Mouse (Mus musculus): ENCODE data around the gene Asgr2.
"Not testable (repeated sequence)": the region's sequence is repeated elsewhere in the genome, so short reads cannot be mapped to it uniquely, and the experiment has no call there.

Asgr2 gene

GRCm38 (mm10) chr11:70057805-70058204, 34.6 kb upstream of the Asgr2 start:
- Histone ChIP-seq H3K4me1 (replicated peaks; ENCODE audit: low read depth, low read length) (peaks cover 16% of the 10 kb centered on the region), H3K4me3 (replicated peaks; ENCODE audit: low read length) (no peak overlapping the region), H3K9me3 (ENCODE audit: low read length) (no peaks in the 10 kb centered on the region), H3K36me3 (ENCODE audit: insufficient read depth, low read length) (no peaks in the 10 kb centered on the region), H3K27me3 (ENCODE audit: insufficient read depth, low read length) (peaks cover 24% of the 10 kb centered on the region)
- TF ChIP-seq NANOG (IDR thresholded peaks at IDR 0.05; ENCODE audit: borderline replicate concordance, low read length) (no peak), POU5F1 (IDR thresholded peaks at IDR 0.05; ENCODE audit: borderline replicate concordance, low read length) (no peak), CTCF (conservative IDR thresholded peaks at IDR 0.05; ENCODE audit: low read length) (no peak)

- Histone ChIP-seq H3K36me3 (ENCODE audit: insufficient read depth, low read length) (no peaks in the 10 kb centered on the region), H3K27me3 (ENCODE audit: insufficient read depth, low read length) (peaks cover 10% of the 10 kb centered on the region), H3K9me3 (ENCODE audit: low read length) (no peaks in the 10 kb centered on the region), H3K4me3 (replicated peaks; ENCODE audit: low read length) (no peak overlapping the region), H3K4me1 (replicated peaks; ENCODE audit: low read depth, low read length) (peaks cover 16% of the 10 kb centered on the region)
- no peak for TF ChIP-seq NANOG (IDR thresholded peaks at IDR 0.05; ENCODE audit: borderline replicate concordance, low read length)
- TF ChIP-seq CTCF (conservative IDR thresholded peaks at IDR 0.05; ENCODE audit: low read length): no peak
Observed at GRCm38 (mm10) chr11:70059930-70060329, 32.5 kb upstream of the Asgr2 start.

GRCm38 (mm10) chr11:70063053-70063452, 29.4 kb upstream of the Asgr2 start:
- H3K4me3 ChIP-seq (replicated peaks; ENCODE audit: low read length): no peak overlapping the region
- no peaks in the 10 kb centered on the region for H3K36me3 ChIP-seq (ENCODE audit: insufficient read depth, low read length)
- TF ChIP-seq CTCF (conservative IDR thresholded peaks at IDR 0.05; ENCODE audit: low read length) (peak; percentile 62), POU5F1 (IDR thresholded peaks at IDR 0.05; ENCODE audit: borderline replicate concordance, low read length) (no peak), NANOG (IDR thresholded peaks at IDR 0.05; ENCODE audit: borderline replicate concordance, low read length) (no peak)
- no peaks in the 10 kb centered on the region for H3K27me3 ChIP-seq (ENCODE audit: insufficient read depth, low read length)
- H3K9me3 ChIP-seq (ENCODE audit: low read length): no peaks in the 10 kb centered on the region
- H3K4me1 ChIP-seq (replicated peaks; ENCODE audit: low read depth, low read length): peaks cover 7% of the 10 kb centered on the region

- H3K36me3 ChIP-seq (ENCODE audit: insufficient read depth, low read length): no peaks in the 10 kb centered on the region
- peaks cover 2% of the 10 kb centered on the region; the same call in 1 of the 2 replicates for H3K4me1 ChIP-seq (replicated peaks; ENCODE audit: low read depth, low read length)
- H3K9me3 ChIP-seq (ENCODE audit: low read length): no peaks in the 10 kb centered on the region
- no peaks in the 10 kb centered on the region for H3K27me3 ChIP-seq (ENCODE audit: insufficient read depth, low read length)
- no peak for TF ChIP-seq NANOG (IDR thresholded peaks at IDR 0.05; ENCODE audit: borderline replicate concordance, low read length)
- no peak for TF ChIP-seq CTCF (conservative IDR thresholded peaks at IDR 0.05; ENCODE audit: low read length)
- TF ChIP-seq POU5F1 (IDR thresholded peaks at IDR 0.05; ENCODE audit: borderline replicate concordance, low read length): no peak
- H3K4me3 ChIP-seq (replicated peaks; ENCODE audit: low read length): no peak overlapping the region
Observed at GRCm38 (mm10) chr11:70066701-70067100, 25.7 kb upstream of the Asgr2 start.

- Histone ChIP-seq H3K9me3 (ENCODE audit: low read length) (no peaks in the 10 kb centered on the region), H3K36me3 (ENCODE audit: insufficient read depth, low read length) (no peaks in the 10 kb centered on the region), H3K4me3 (replicated peaks; ENCODE audit: low read length) (no peak overlapping the region), H3K27me3 (ENCODE audit: insufficient read depth, low read length) (no peaks in the 10 kb centered on the region), H3K4me1 (replicated peaks; ENCODE audit: low read depth, low read length) (peaks cover 2% of the 10 kb centered on the region; the same call in 1 of the 2 replicates)
- TF ChIP-seq NANOG (IDR thresholded peaks at IDR 0.05; ENCODE audit: borderline replicate concordance, low read length): no peak
- no peak for TF ChIP-seq CTCF (conservative IDR thresholded peaks at IDR 0.05; ENCODE audit: low read length)
- TF ChIP-seq POU5F1 (IDR thresholded peaks at IDR 0.05; ENCODE audit: borderline replicate concordance, low read length): no peak
Observed at GRCm38 (mm10) chr11:70068245-70068644, 24.2 kb upstream of the Asgr2 start.

GRCm38 (mm10) chr11:70070057-70070456, 22.4 kb upstream of the Asgr2 start:
- peaks cover 6% of the 10 kb centered on the region for H3K4me1 ChIP-seq (replicated peaks; ENCODE audit: low read depth, low read length)
- no peaks in the 10 kb centered on the region for H3K36me3 ChIP-seq (ENCODE audit: insufficient read depth, low read length)
- no peaks in the 10 kb centered on the region for H3K9me3 ChIP-seq (ENCODE audit: low read length)
- TF ChIP-seq CTCF (conservative IDR thresholded peaks at IDR 0.05; ENCODE audit: low read length): no peak
- no peak for TF ChIP-seq POU5F1 (IDR thresholded peaks at IDR 0.05; ENCODE audit: borderline replicate concordance, low read length)
- TF ChIP-seq NANOG (IDR thresholded peaks at IDR 0.05; ENCODE audit: borderline replicate concordance, low read length): no peak
- no peak overlapping the region for H3K4me3 ChIP-seq (replicated peaks; ENCODE audit: low read length)
- H3K27me3 ChIP-seq (ENCODE audit: insufficient read depth, low read length): no peaks in the 10 kb centered on the region

GRCm38 (mm10) chr11:70070603-70071002, 21.8 kb upstream of the Asgr2 start:
- peaks cover 11% of the 10 kb centered on the region for H3K4me1 ChIP-seq (replicated peaks; ENCODE audit: low read depth, low read length)
- H3K27me3 ChIP-seq (ENCODE audit: insufficient read depth, low read length); H3K4me3 ChIP-seq (replicated peaks; ENCODE audit: low read length); H3K9me3 ChIP-seq (ENCODE audit: low read length); H3K36me3 ChIP-seq (ENCODE audit: insufficient read depth, low read length): not testable (repeated sequence)

- no peaks in the 10 kb centered on the region for H3K9me3 ChIP-seq (ENCODE audit: low read length)
- peaks cover 11% of the 10 kb centered on the region for H3K4me1 ChIP-seq (replicated peaks; ENCODE audit: low read depth, low read length)
- no peaks in the 10 kb centered on the region for H3K27me3 ChIP-seq (ENCODE audit: insufficient read depth, low read length)
- H3K4me3 ChIP-seq (replicated peaks; ENCODE audit: low read length): no peak overlapping the region
- TF ChIP-seq POU5F1 (IDR thresholded peaks at IDR 0.05; ENCODE audit: borderline replicate concordance, low read length): no peak
- peak; percentile 55 for TF ChIP-seq CTCF (conservative IDR thresholded peaks at IDR 0.05; ENCODE audit: low read length)
- no peaks in the 10 kb centered on the region for H3K36me3 ChIP-seq (ENCODE audit: insufficient read depth, low read length)
Observed at GRCm38 (mm10) chr11:70074379-70075071, 17.9 kb upstream of the Asgr2 start.

GRCm38 (mm10) chr11:70075581-70075980, 16.9 kb upstream of the Asgr2 start:
- Histone ChIP-seq H3K4me1 (replicated peaks; ENCODE audit: low read depth, low read length) (peaks cover 11% of the 10 kb centered on the region), H3K27me3 (ENCODE audit: insufficient read depth, low read length) (no peaks in the 10 kb centered on the region), H3K4me3 (replicated peaks; ENCODE audit: low read length) (no peak overlapping the region), H3K36me3 (ENCODE audit: insufficient read depth, low read length) (no peaks in the 10 kb centered on the region), H3K9me3 (ENCODE audit: low read length) (no peaks in the 10 kb centered on the region)
- no peak for TF ChIP-seq NANOG (IDR thresholded peaks at IDR 0.05; ENCODE audit: borderline replicate concordance, low read length)
- TF ChIP-seq CTCF (conservative IDR thresholded peaks at IDR 0.05; ENCODE audit: low read length): no peak
- no peak for TF ChIP-seq POU5F1 (IDR thresholded peaks at IDR 0.05; ENCODE audit: borderline replicate concordance, low read length)

Data from E14TG2a.4 (cell line).